Mouse (Mus musculus) olfactory bulb, adult 2 months (tissue): Measurements from ENCODE around the gene Lat.

Source experiments
- CTCF ChIP-seq: fragments of 200-500 bp; IDR thresholded peaks from 2 replicates; pipeline ENCODE4 v1.5.1; 2012; ENCODE audit warnings: low read depth, mild to moderate bottlenecking, low read length, moderate library complexity; ENCODE audit not compliant: insufficient read depth
- POLR2A ChIP-seq: fragments of 200-500 bp; IDR thresholded peaks from 2 replicates; pipeline ENCODE4 v1.6.1; 2012; ENCODE audit warnings: mild to moderate bottlenecking, low read depth, low read length, moderate library complexity; ENCODE audit not compliant: insufficient read depth

DNA sequence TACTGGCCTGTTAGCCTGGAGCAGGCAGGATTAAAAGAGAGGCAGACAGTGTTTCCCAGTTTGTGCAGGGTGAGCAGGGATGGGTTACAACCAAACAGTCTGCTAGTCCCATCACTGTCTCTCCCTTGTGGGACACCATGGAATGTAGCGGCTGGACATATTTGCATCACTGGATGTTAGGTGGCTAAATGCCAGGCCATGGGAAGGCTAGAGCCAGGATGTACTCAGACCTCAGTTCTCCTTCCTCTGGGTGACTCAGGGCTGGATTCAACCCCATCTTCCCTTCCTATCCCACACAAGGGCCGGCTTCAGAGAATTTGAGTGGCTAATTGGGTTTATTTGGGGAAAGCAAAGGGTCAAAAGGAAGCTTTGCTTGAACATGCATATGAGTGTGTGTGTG lies 39.3 kb upstream of the Lat start:
- TF ChIP-seq POLR2A (no peak), CTCF (no peak)
